Mouse (Mus musculus) ES-E14 (cell line): Measurements from ENCODE around the gene Scfd2. TPM values are rescaled to one million over a fixed set of nuclear protein-coding genes. Genes with fewer than 3 reads are reported as not detected.

Experiments
- DNase-seq: peaks from one replicate; pipeline ENCODE4 v3.0.0-alpha.2; 2013; ENCODE audit warnings: low read depth, low spot score
- H3K27ac ChIP-seq: 2 replicates; pipeline ENCODE4 v1.5.1; 2012; ENCODE audit warnings: low read depth, mild to moderate bottlenecking, low read length, moderate library complexity, mixed read lengths; ENCODE audit not compliant: poor library complexity, insufficient read depth, severe bottlenecking
- H3K36me3 ChIP-seq: 2 replicates; pipeline ENCODE4 v1.6.1; 2012; ENCODE audit warnings: mild to moderate bottlenecking, low read length, moderate library complexity, mixed read lengths; ENCODE audit not compliant: control insufficient read depth, poor library complexity, insufficient read depth, severe bottlenecking
- H3K4me1 ChIP-seq, 2 experiments: fragments of 150-350 bp in 1 of 2; sonication (generic) in 1 of 2; 2 replicates each; pipeline ENCODE4 v1.6.1; 2012; ENCODE audit warnings: low read length in 2 of 2, mild to moderate bottlenecking in 1 of 2, mixed read lengths in 1 of 2; ENCODE audit not compliant: control insufficient read depth in 2 of 2, insufficient read depth in 2 of 2, poor library complexity in 1 of 2
- H3K4me3 ChIP-seq, 2 experiments: fragments of 150-350 bp in 1 of 2; sonication (generic) in 1 of 2; 2 replicates each; pipeline ENCODE4 v1.5.1; 2012; ENCODE audit warnings: low read length in 2 of 2, low read depth in 1 of 2, mild to moderate bottlenecking in 1 of 2, mixed read lengths in 1 of 2; ENCODE audit not compliant: insufficient read depth in 1 of 2, poor library complexity in 1 of 2, severe bottlenecking in 1 of 2
- H3K9ac ChIP-seq: 2 replicates; pipeline ENCODE4 v1.6.1; 2012; ENCODE audit warnings: low read depth, mild to moderate bottlenecking, low read length, mixed read lengths; ENCODE audit not compliant: poor library complexity, insufficient read depth, severe bottlenecking
- H3K9me3 ChIP-seq: fragments of 150-350 bp; sonication (generic); 2 replicates; pipeline ENCODE4 v1.6.1; 2012; ENCODE audit warnings: low read depth, mild to moderate bottlenecking, low read length; ENCODE audit not compliant: control insufficient read depth, insufficient read depth
- CHD2 ChIP-seq: IDR thresholded peaks from 2 replicates; pipeline ENCODE4 v1.6.1; 2014; ENCODE audit warnings: mild to moderate bottlenecking, low read depth, low read length, inconsistent platforms
- HCFC1 ChIP-seq: IDR thresholded peaks from 2 replicates; pipeline ENCODE4 v1.6.1; 2012; ENCODE audit warnings: low read length, inconsistent platforms, borderline replicate concordance; ENCODE audit not compliant: insufficient read depth
- MAFK ChIP-seq: IDR thresholded peaks from 2 replicates; pipeline ENCODE4 v1.6.1; 2014; ENCODE audit warnings: mild to moderate bottlenecking, low read depth, low read length, inconsistent platforms; ENCODE audit not compliant: insufficient read depth
- ZC3H11A ChIP-seq: IDR thresholded peaks from 2 replicates; pipeline ENCODE4 v1.6.1; 2012; ENCODE audit warnings: low read depth, mild to moderate bottlenecking, inconsistent platforms, low read length, borderline replicate concordance
- ZNF384 ChIP-seq: IDR thresholded peaks from 2 replicates; pipeline ENCODE4 v1.6.1; 2012; ENCODE audit warnings: low read depth, low read length, inconsistent platforms
- in situ Hi-C, 2 experiments: fragments of 600-800 bp; cut with MboI; formaldehyde crosslinking; loops; one replicate each; pipeline ENCODE4 v1.15.1; 2025; ENCODE audit warnings: low sequenced_read_pairs in 2 of 2, inconsistent platforms in 1 of 2; ENCODE audit not compliant: unreplicated experiment in 2 of 2
- total RNA-seq: library from RNA; depleted of rRNA; stranded (reverse); fragments of 300-350 nt; gene quantifications from 2 replicates; pipeline ENCODE4 v1.2.3, GENCODE M21; 2012

Scfd2 gene
- total RNA-seq, 1 experiment, result 25.8 TPM

DNA sequence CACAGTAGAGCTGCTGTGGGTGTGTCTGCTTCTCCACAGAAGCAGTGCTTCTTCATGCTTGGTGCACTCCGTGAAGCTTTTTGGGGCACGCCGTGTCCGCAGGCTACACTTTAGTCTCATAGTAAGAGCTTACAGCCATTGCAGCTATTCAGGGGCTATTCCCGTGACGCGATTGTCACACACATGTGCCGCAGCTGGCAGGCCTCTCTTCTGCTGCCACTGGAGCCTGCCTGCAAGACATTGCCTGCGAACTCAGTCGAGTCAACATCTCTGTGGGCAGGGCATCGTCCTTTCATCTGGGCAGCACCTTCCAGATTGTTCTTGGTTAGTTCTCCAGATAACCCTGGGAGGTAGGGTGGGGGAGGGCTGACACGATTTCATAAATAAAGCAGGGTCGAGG lies 331.8 kb downstream of the Scfd2 start:
- Histone ChIP-seq H3K9me3 (no peaks in the 10 kb centered on the region), H3K36me3 (peaks cover 21% of the 10 kb centered on the region), H3K27ac (no peak overlapping the region), H3K4me3 (no peak overlapping the region), H3K4me1 (0 out of 4 replicates have a peak, but pooled peaks cover 0 to 3% of the 10 kb centered on the region in 2 experiments), H3K9ac (no peak overlapping the region)
- no peak for DNase-seq
- in situ Hi-C loops, result no loop called here
- TF ChIP-seq MAFK (no peak), HCFC1 (no peak), ZNF384 (no peak), CHD2 (no peak), ZC3H11A (no peak)

- in situ Hi-C loops, result no loop called here
- H3K4me3 ChIP-seq, result no peak overlapping the region
Observed at GRCm38 (mm10) chr5:74198446-74198845, 333.1 kb downstream of the Scfd2 start.

GRCm38 (mm10) chr5:74197541-74198330 lies 333.8 kb downstream of the Scfd2 start:
- TF ChIP-seq ZNF384 (no peak), MAFK (no peak)
- Histone ChIP-seq H3K9me3 (no peaks in the 10 kb centered on the region), H3K9ac (no peak overlapping the region), H3K27ac (no peak overlapping the region), H3K4me3 (no peak overlapping the region), H3K36me3 (peaks cover 21% of the 10 kb centered on the region), H3K4me1 (peaks cover 0 to 6% of the 10 kb centered on the region in 2 experiments; a peak in 1 of 4 replicates)
- in situ Hi-C loops, result no loop called here
- no peak for DNase-seq

More at GRCm38 (mm10) chr5:74198446-74198845, 333.1 kb downstream of the Scfd2 start:
- Histone ChIP-seq H3K27ac (no peak overlapping the region), H3K4me1 (peaks cover 0 to 6% of the 10 kb centered on the region in 2 experiments; a peak in 1 of 4 replicates), H3K9ac (no peak overlapping the region), H3K36me3 (peaks cover 21% of the 10 kb centered on the region), H3K9me3 (no peaks in the 10 kb centered on the region)
- DNase-seq, result no peak
- TF ChIP-seq ZC3H11A (no peak), CHD2 (no peak), HCFC1 (no peak), MAFK (no peak), ZNF384 (no peak)

DNA sequence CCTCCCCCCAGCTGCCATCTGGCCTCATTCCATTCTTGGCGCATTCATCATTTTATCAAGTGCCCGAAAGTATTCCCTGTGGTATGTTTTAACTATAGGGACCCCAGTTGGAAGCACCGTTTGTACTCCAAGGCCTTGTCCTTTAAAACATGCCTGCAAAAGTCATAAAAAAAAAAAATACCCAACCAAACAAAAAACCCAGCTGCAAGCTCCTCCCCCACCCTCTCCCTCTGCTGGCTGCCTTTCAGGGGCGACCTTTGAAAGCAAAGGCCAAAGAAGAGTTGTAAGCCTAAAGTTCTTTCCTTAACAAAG lies 335.3 kb downstream of the Scfd2 start:
- peak; percentile 30 for DNase-seq
- H3K4me3 ChIP-seq, result peak overlapping the region in 1 of 2 experiments; percentile 92; a peak in 2 of 4 replicates
- no peak overlapping the region for H3K9ac ChIP-seq
- no peaks in the 10 kb centered on the region for H3K9me3 ChIP-seq
- in situ Hi-C loops, result no loop called here
- peaks cover 0 to 6% of the 10 kb centered on the region in 2 experiments; a peak in 1 of 4 replicates for H3K4me1 ChIP-seq
- peaks cover 21% of the 10 kb centered on the region for H3K36me3 ChIP-seq
- no peak overlapping the region for H3K27ac ChIP-seq
- TF ChIP-seq HCFC1 (no peak), CHD2 (no peak), ZNF384 (peak; percentile 80), ZC3H11A (no peak)
